In genomic region chr6:142758562-142758961, GRCm38 (mm10) we compare ENCODE assay signal across 15 mouse cellular contexts. TPM values are rescaled to one million over a fixed set of nuclear protein-coding genes. Genes with fewer than 3 reads are reported as not detected.
A peak's percentile ranks its signal among the peaks of the same experiment; 100 is the strongest.
DNase-seq lines count a peak whose midpoint lies in the region; ATAC-seq lines count a peak whose summit lies in the region.
"Had no signal": no experiment of that assay in that cellular context is flagged by ENCODE, and none has a peak within 500 bp of the region (broad histone marks: within the 10 kb centered on the region; RNA-seq: fewer than 3 reads in every experiment).

No protein-coding gene starts in this region.

- no peaks in the 10 kb centered on the region; the same call in 1 of the 2 replicates for H3K27me3 ChIP-seq in forebrain, embryonic 11.5 days (ENCODE audit: control insufficient read depth, insufficient read depth, low read length)
- H3K27me3 ChIP-seq in forebrain, embryonic 10.5 days (ENCODE audit: poor library complexity, severe bottlenecking) = peaks cover 27% of the 10 kb centered on the region
- H3K27me3 ChIP-seq in hindbrain, embryonic 13.5 days = peaks cover 21% of the 10 kb centered on the region
- peaks cover 21% of the 10 kb centered on the region for H3K27me3 ChIP-seq in hindbrain, embryonic 10.5 days (ENCODE audit: insufficient read depth, poor library complexity, severe bottlenecking)
- H3K27me3 ChIP-seq in neural tube, embryonic 12.5 days (replicated peaks) = no peaks in the 10 kb centered on the region
- H3K27me3 ChIP-seq in stomach, embryonic 16.5 days (ENCODE audit: control insufficient read depth, insufficient read depth, low read length) = no peaks in the 10 kb centered on the region

- DNase-seq in forebrain, embryonic 11.5 days (ENCODE audit: low spot score) = peak; percentile 35
- DNase-seq in forebrain, embryonic 10.5 days (ENCODE audit: extremely low spot score, low spot score) = no peak
- DNase-seq in hindbrain, embryonic 10.5 days (ENCODE audit: low spot score) = no peak
- DNase-seq in neural tube, embryonic 10.5 days (ENCODE audit: extremely low spot score, low spot score) = no peak
- DNase-seq in testis, postnatal 14 days (ENCODE audit: low spot score) = no peak
- DNase-seq: cerebellum, adult 18-20 months; forebrain, postnatal 0 days; gastrocnemius, postnatal 25 days; thymus, postnatal 25 days had no signal

- H3K4me1 ChIP-seq in forebrain, embryonic 11.5 days (replicated peaks; ENCODE audit: control insufficient read depth, insufficient read depth, low read length) = peaks cover 6% of the 10 kb centered on the region
- H3K4me1 ChIP-seq in forebrain, embryonic 10.5 days = peaks cover 27% of the 10 kb centered on the region
- peaks cover 39% of the 10 kb centered on the region for H3K4me1 ChIP-seq in hindbrain, embryonic 13.5 days (replicated peaks)
- peaks cover 37% of the 10 kb centered on the region for H3K4me1 ChIP-seq in hindbrain, embryonic 10.5 days (replicated peaks)
- peaks cover 20% of the 10 kb centered on the region for H3K4me1 ChIP-seq in neural tube, embryonic 12.5 days
- peaks cover 7% of the 10 kb centered on the region for H3K4me1 ChIP-seq in stomach, embryonic 16.5 days (ENCODE audit: control insufficient read depth, insufficient read depth, low read length)

- H3K27ac ChIP-seq in forebrain, embryonic 11.5 days (ENCODE audit: low read depth, low read length) = no peak overlapping the region
- H3K27ac ChIP-seq in forebrain, embryonic 10.5 days = no peak overlapping the region
- H3K27ac ChIP-seq in hindbrain, embryonic 13.5 days = no peak overlapping the region
- no peak overlapping the region for H3K27ac ChIP-seq in hindbrain, embryonic 10.5 days
- no peak overlapping the region for H3K27ac ChIP-seq in neural tube, embryonic 12.5 days
- no peak overlapping the region for H3K27ac ChIP-seq in stomach, embryonic 16.5 days (ENCODE audit: low read length)

- WGBS in forebrain, embryonic 11.5 days = 91% methylated on average over 6 of the region's 6 CpGs
- 93% methylated on average over 6 of the region's 6 CpGs for WGBS in forebrain, embryonic 10.5 days
- 97% methylated on average over 6 of the region's 6 CpGs for WGBS in hindbrain, embryonic 13.5 days
- 91% methylated on average over 6 of the region's 6 CpGs for WGBS in hindbrain, embryonic 10.5 days
- WGBS in neural tube, embryonic 12.5 days = 95% methylated on average over 6 of the region's 6 CpGs
- WGBS in stomach, embryonic 16.5 days = 94% methylated on average over 6 of the region's 6 CpGs

- H3K9me3 ChIP-seq in forebrain, embryonic 11.5 days (ENCODE audit: control insufficient read depth, low read length) = no peaks in the 10 kb centered on the region
- no peaks in the 10 kb centered on the region for H3K9me3 ChIP-seq in forebrain, embryonic 10.5 days
- H3K9me3 ChIP-seq in hindbrain, embryonic 13.5 days = no peaks in the 10 kb centered on the region
- H3K9me3 ChIP-seq in hindbrain, embryonic 10.5 days = no peaks in the 10 kb centered on the region
- H3K9me3 ChIP-seq in neural tube, embryonic 12.5 days = no peaks in the 10 kb centered on the region
- H3K9me3 ChIP-seq in stomach, embryonic 16.5 days (replicated peaks; ENCODE audit: control insufficient read depth, low read length) = no peaks in the 10 kb centered on the region

- peak overlapping the region; percentile 11; the same call in 1 of the 2 replicates for H3K4me2 ChIP-seq in forebrain, embryonic 11.5 days (ENCODE audit: low read depth, low read length, severe bottlenecking)
- peak overlapping the region; percentile 60 for H3K4me2 ChIP-seq in hindbrain, embryonic 13.5 days
- peak overlapping the region; percentile 75 for H3K4me2 ChIP-seq in neural tube, embryonic 12.5 days (replicated peaks)
- peak overlapping the region; percentile 81; the same call in 1 of the 2 replicates for H3K4me2 ChIP-seq in stomach, embryonic 16.5 days (ENCODE audit: low read depth, low read length)

- no peak overlapping the region for H3K4me3 ChIP-seq in forebrain, embryonic 11.5 days (ENCODE audit: low read depth, low read length)
- no peak overlapping the region for H3K4me3 ChIP-seq in forebrain, embryonic 10.5 days
- H3K4me3 ChIP-seq in hindbrain, embryonic 13.5 days = peak overlapping the region; percentile 85; the same call in 1 of the 2 replicates
- no peak overlapping the region for H3K4me3 ChIP-seq in hindbrain, embryonic 10.5 days
- no peak overlapping the region for H3K4me3 ChIP-seq in neural tube, embryonic 12.5 days
- H3K4me3 ChIP-seq in stomach, embryonic 16.5 days (replicated peaks; ENCODE audit: low read length) = no peak overlapping the region

- ATAC-seq in forebrain, embryonic 11.5 days (replicated peaks; ENCODE audit: low FRiP score) = no peak
- ATAC-seq in hindbrain, embryonic 13.5 days (ENCODE audit: low FRiP score) = no peak
- no peak for ATAC-seq in neural tube, embryonic 12.5 days (ENCODE audit: low FRiP score, low read depth)
- no peak for ATAC-seq in stomach, embryonic 16.5 days (ENCODE audit: insufficient read depth, low FRiP score)
- ATAC-seq: forebrain, postnatal 0 days; inflammation-experienced regulatory T-cells, adult 6 months; lung, postnatal 0 days had no signal

- H3K36me3 ChIP-seq in forebrain, embryonic 11.5 days (ENCODE audit: control insufficient read depth, insufficient read depth, low read length) = no peaks in the 10 kb centered on the region
- peaks cover 35% of the 10 kb centered on the region for H3K36me3 ChIP-seq in forebrain, embryonic 10.5 days (replicated peaks)
- peaks cover 25% of the 10 kb centered on the region for H3K36me3 ChIP-seq in hindbrain, embryonic 13.5 days
- peaks cover 38% of the 10 kb centered on the region for H3K36me3 ChIP-seq in hindbrain, embryonic 10.5 days
- peaks cover 14% of the 10 kb centered on the region; the same call in 1 of the 2 replicates for H3K36me3 ChIP-seq in neural tube, embryonic 12.5 days
- 0 out of 2 replicates have a peak, but pooled peaks cover 4% of the 10 kb centered on the region for H3K36me3 ChIP-seq in stomach, embryonic 16.5 days (ENCODE audit: control insufficient read depth, insufficient read depth, low read length)

- no peak overlapping the region for H3K9ac ChIP-seq in forebrain, embryonic 11.5 days (ENCODE audit: low read length)
- H3K9ac ChIP-seq in hindbrain, embryonic 13.5 days = no peak overlapping the region
- no peak overlapping the region for H3K9ac ChIP-seq in neural tube, embryonic 12.5 days
- no peak overlapping the region for H3K9ac ChIP-seq in stomach, embryonic 16.5 days (ENCODE audit: low read length)
- H3K9ac ChIP-seq: forebrain, postnatal 0 days had no signal

RNA-seq across cellular contexts. Expression of gene Cmas, which starts 2.1 kb away (rescaled TPM):
- 103 and 109 TPM in 2 replicates for polyA plus RNA-seq in forebrain, embryonic 11.5 days (2014; fragmentation: Nextera tagmentation; extraction: Ambion mirVana)
- polyA plus RNA-seq in forebrain, embryonic 10.5 days (2016; fragmentation: Nextera tagmentation; extraction: Ambion mirVana) = 68.9 and 70.6 TPM in 2 replicates
- polyA plus RNA-seq in hindbrain, embryonic 13.5 days (2015; fragmentation: Nextera tagmentation; extraction: Ambion mirVana) = 178 and 180 TPM in 2 replicates
- polyA plus RNA-seq in hindbrain, embryonic 10.5 days (2016; fragmentation: Nextera tagmentation; extraction: Ambion mirVana) = 78.5 and 97.0 TPM in 2 replicates
- 144 and 147 TPM in 2 replicates for polyA plus RNA-seq in neural tube, embryonic 12.5 days (2016; fragmentation: Nextera tagmentation; extraction: Ambion mirVana)
- polyA plus RNA-seq in stomach, embryonic 16.5 days (2015; fragmentation: Nextera tagmentation; extraction: Ambion mirVana) = 83.6 and 90.7 TPM in 2 replicates

RNA-seq across cellular contexts. Expression of gene Sult6b2, which starts 45.7 kb away (rescaled TPM):
- polyA plus RNA-seq in forebrain, embryonic 11.5 days (2014; fragmentation: Nextera tagmentation; extraction: Ambion mirVana) = 0.29 TPM in 1 of 2 replicates, not detected in the other
- polyA plus RNA-seq in forebrain, embryonic 10.5 days (2016; fragmentation: Nextera tagmentation; extraction: Ambion mirVana) = 0.06 TPM in 1 of 2 replicates, not detected in the other
- polyA plus RNA-seq in hindbrain, embryonic 13.5 days (2015; fragmentation: Nextera tagmentation; extraction: Ambion mirVana) = 0.13 and 0.19 TPM in 2 replicates
- polyA plus RNA-seq in hindbrain, embryonic 10.5 days (2016; fragmentation: Nextera tagmentation; extraction: Ambion mirVana) = 0.07 and 0.11 TPM in 2 replicates
- polyA plus RNA-seq in neural tube, embryonic 12.5 days (2016; fragmentation: Nextera tagmentation; extraction: Ambion mirVana) = 0.11 TPM in 1 of 2 replicates, not detected in the other
- polyA plus RNA-seq in stomach, embryonic 16.5 days (2015; fragmentation: Nextera tagmentation; extraction: Ambion mirVana) = 1.5 and 3.1 TPM in 2 replicates
- polyA plus RNA-seq: inflammation-experienced regulatory T-cells, adult 6 months; large intestine, adult 2 months; lung, postnatal 0 days had no signal

RNA-seq across cellular contexts. Expression of gene Abcc9, which starts 56.4 kb away (rescaled TPM):
- polyA plus RNA-seq in forebrain, embryonic 11.5 days (2014; fragmentation: Nextera tagmentation; extraction: Ambion mirVana) = 1.6 TPM in 2 replicates
- 0.73 and 1.0 TPM in 2 replicates for polyA plus RNA-seq in forebrain, embryonic 10.5 days (2016; fragmentation: Nextera tagmentation; extraction: Ambion mirVana)
- polyA plus RNA-seq in hindbrain, embryonic 13.5 days (2015; fragmentation: Nextera tagmentation; extraction: Ambion mirVana) = 2.6 and 3.3 TPM in 2 replicates
- polyA plus RNA-seq in hindbrain, embryonic 10.5 days (2016; fragmentation: Nextera tagmentation; extraction: Ambion mirVana) = 1.2 and 1.5 TPM in 2 replicates
- 2.1 and 2.4 TPM in 2 replicates for polyA plus RNA-seq in neural tube, embryonic 12.5 days (2016; fragmentation: Nextera tagmentation; extraction: Ambion mirVana)
- 14.7 and 14.9 TPM in 2 replicates for polyA plus RNA-seq in stomach, embryonic 16.5 days (2015; fragmentation: Nextera tagmentation; extraction: Ambion mirVana)

Comparison
In these comparisons a context has a peak if more than half of its experiments do, and no peak if none do; other contexts are left out.
1. H3K4me2 ChIP-seq: peak in every context shown above with its lines; median percentile 81 in stomach, embryonic 16.5 days; 75 in neural tube, embryonic 12.5 days; 60 in hindbrain, embryonic 13.5 days; 11 in forebrain, embryonic 11.5 days.